Mouse (Mus musculus): ENCODE results near the gene Fancd2. TPM values are rescaled to one million over a fixed set of nuclear protein-coding genes. Genes with fewer than 3 reads are reported as not detected.

Gene Fancd2
- 1 to 10 TPM; 1.4 to 2.3 TPM for total RNA-seq (2021)

DNA sequence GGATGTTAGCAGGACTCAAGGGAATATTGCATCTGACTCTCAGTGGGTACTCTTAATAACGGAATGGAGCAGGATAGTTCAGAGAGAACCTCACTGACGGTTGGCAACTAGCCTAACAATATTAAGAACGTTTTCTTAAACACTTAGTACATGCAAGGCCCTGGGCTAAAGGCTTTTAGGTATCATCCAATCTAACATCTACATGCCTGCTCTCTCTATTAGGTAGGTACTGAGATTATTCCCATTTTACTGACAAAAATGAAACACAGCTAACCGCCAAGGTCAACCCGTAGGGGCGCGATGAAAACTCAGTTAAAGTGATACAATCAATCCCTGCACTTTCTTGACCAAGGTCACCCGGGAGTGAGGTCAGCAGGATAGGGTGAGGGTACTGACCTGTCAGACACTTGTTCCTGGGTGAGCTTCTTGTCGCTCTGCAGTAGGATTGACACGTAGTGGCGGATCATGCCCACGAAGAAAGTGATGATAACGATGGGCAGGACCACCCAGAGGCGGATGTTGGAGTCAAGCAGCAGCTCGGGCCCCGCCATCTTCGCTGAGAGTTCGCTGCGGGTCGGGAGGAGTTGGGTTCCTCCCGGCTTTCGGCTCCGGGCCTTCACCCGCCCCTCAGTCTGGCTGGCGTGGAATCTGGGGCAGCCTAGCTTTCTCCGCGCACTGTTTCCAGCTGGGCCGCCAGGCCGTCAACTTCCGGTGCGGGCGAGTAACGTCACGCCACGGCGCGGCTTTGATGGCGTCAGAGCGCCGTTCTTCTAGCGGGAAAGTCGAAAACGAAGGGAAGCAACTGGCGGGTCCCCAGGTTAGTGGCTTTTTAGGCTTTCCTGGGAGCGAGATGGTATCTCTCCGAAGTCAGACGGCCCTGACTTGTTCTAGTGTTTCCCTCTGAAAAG, at the start of gene Fancd2, which contains the start of gene Emc3:
TSS of gene Fancd2 (plus strand) at position 751 of the 908 bp plus-strand sequence.
TSS of gene Emc3 (minus strand) at position 721 of the 908 bp plus-strand sequence.
- peak; percentile 98 for DNase-seq (ENCODE audit: extremely low spot score in 1 of 2, low spot score in 1 of 2)

GRCm38 (mm10) chr6:113482477-113483099, 48.9 kb upstream of the Fancd2 start:
- DNase-seq (ENCODE audit: extremely low spot score in 1 of 2, low spot score in 1 of 2), result peak in 1 of 2 experiments; percentile 41

- peak; percentile 78 to 81 for DNase-seq (ENCODE audit: extremely low spot score in 1 of 2, low spot score in 1 of 2)
These were observed 48.3 kb upstream of the Fancd2 start, which contains the start of gene Creld1 for GRCm38 (mm10) chr6:113483100-113483615. Creld1 (plus strand) TSS chr6:113483297.

DNA sequence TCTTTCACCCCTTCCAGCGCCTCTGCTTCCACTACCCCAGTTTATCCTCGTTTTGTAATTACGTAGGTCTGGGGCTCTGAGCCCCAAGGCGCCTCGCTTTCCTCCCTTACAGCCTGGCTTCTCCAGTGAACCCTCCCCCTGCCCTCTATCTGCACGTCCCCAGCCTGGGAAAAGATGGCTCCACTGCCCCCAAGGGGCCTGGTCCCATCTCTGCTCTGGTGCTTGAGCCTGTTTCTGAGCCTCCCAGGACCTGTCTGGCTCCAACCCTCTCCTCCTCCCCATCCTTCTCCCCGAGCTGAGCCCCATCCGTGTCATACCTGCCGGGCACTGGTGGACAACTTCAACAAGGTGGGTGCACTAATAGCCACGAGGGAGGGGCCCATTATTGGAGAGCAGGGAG, 47.8 kb upstream of the Fancd2 start:
- DNase-seq (ENCODE audit: extremely low spot score in 1 of 2, low spot score in 1 of 2), result no peak

DNA sequence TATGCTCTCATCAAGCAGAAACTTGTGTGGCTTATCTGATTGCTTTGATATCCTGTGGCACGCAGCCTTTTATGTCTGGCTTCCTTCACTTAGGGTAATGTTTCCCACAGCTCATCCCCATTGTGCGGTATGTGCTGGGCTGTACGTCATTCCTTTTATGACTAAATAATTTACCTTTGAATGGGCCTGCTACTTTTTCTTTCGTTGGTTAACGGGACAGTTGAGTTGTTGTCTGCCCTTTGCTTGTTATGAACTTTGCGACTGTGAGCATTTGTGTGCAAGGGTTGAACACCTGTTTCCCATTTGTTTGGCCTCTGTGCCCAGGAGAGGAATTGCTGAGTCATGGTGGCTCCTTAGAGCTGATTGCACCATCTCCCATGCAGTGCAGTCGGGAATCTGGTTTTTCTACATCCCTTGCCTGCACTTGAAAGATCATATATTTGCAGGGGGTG, 44.3 kb upstream of the Fancd2 start:
- no peak for DNase-seq (ENCODE audit: extremely low spot score in 1 of 2, low spot score in 1 of 2)

GRCm38 (mm10) chr6:113489410-113489809, 42.1 kb upstream of the Fancd2 start:
- no peak for DNase-seq (ENCODE audit: extremely low spot score in 1 of 2, low spot score in 1 of 2)

DNA sequence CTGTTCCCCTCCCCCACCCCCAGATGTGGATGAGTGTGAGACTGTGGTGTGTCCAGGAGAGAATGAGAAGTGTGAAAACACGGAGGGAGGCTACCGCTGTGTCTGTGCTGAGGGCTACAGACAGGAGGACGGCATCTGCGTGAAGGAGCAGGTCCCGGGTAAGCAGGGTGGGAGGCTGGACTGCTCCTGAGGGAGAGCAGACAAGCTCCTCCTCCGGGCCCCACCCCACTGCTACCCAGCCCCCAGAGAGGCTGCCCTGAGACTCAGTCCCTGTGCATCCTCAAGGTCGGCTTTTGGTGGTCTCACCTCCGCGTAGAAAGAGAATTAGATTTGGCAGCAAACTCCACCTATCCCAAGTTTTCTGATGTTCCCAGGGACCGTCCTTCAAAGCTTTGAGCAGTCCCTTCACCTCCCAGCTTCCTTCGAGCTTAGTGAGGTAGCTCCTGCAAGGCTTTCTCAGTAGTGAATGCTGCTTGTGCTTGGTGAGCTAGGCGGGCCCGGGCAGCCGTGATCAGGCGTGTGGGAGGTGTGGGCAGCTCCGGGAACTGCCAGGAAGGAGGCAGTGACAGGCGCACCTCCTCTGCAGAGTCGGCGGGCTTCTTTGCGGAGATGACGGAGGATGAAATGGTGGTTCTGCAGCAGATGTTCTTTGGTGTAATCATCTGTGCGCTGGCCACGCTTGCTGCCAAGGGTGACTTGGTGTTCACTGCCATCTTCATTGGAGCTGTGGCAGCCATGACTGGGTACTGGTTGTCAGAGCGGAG, 39.2 kb upstream of the Fancd2 start:
- DNase-seq (ENCODE audit: extremely low spot score in 1 of 2, low spot score in 1 of 2), result peak; percentile 34 to 37

DNA sequence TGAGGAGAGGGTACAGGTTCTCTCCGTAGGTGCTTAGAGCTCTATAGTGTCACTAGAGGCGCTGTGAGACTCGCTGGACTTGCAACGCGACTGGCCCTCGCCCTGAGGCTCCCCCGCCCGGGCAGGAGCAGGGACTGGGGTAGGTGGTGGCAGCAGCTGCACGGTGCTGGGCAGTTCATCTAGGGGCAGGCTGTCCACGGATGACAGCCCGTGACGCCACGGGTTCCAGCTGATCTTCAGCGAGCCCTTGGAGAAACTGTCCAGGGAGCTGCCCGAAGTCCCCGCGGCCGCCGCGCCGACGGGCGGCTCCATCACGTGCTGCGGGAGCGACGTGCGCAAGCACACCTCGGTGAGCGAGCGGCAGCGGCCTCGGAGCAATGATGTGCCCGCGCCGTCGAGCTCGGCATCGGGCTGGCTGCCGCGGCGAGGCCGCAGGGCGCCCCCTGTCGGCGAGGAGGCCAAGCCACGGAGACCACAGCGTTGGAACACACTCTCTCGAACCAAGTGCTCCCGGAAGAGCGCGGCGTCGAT, 37.2 kb upstream of the Fancd2 start:
- DNase-seq (ENCODE audit: extremely low spot score in 1 of 2, low spot score in 1 of 2), result peak; percentile 68 to 69

- DNase-seq (ENCODE audit: extremely low spot score in 1 of 2, low spot score in 1 of 2), result no peak
These were observed 36.3 kb upstream of the Fancd2 start for GRCm38 (mm10) chr6:113495071-113495675.

GRCm38 (mm10) chr6:113499346-113499745, 32.1 kb upstream of the Fancd2 start:
- DNase-seq (ENCODE audit: extremely low spot score in 1 of 2, low spot score in 1 of 2), result no peak

DNA sequence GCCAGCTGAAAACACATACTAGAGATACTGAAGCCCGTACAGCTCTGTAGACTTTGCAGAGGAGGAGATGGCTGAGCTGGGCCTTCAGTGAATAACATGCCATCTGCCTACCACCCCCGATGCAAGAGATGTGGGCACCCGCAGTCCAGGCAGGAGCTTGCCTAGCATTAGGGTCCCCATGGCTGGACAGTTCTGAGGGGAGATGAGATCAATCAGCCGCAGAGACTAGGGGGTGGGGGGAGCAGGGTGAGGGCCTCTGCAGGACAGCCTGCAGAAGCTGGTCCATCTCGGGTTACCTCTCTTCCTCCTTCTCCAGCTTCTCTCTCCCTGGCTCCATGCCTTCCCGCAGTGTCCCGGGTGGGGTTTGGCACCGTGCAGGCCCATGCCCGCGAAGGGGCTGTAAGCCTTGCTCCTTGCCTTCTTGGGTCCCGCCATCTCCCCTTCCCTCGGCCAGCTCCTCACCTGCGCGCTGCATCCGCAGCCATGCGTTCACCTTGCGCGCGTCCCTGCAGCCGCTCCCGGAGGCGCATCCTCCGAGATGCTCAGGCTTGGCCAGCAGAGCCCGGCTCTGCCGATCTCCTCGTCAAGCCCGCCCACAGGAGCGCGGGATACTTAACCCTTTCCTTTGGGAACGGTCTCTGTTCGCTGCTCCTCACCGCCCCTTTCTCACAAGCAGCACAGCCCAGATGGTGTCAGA, 29.9 kb upstream of the Fancd2 start, which contains the start of gene Prrt3:
TSS of gene Prrt3 (minus strand) at position 544 of the 697 bp plus-strand sequence.
- peak; percentile 60 to 66 for DNase-seq (ENCODE audit: extremely low spot score in 1 of 2, low spot score in 1 of 2)

- DNase-seq (ENCODE audit: extremely low spot score in 1 of 2, low spot score in 1 of 2), result no peak
These were observed 28.7 kb upstream of the Fancd2 start for GRCm38 (mm10) chr6:113502801-113503200.

DNA sequence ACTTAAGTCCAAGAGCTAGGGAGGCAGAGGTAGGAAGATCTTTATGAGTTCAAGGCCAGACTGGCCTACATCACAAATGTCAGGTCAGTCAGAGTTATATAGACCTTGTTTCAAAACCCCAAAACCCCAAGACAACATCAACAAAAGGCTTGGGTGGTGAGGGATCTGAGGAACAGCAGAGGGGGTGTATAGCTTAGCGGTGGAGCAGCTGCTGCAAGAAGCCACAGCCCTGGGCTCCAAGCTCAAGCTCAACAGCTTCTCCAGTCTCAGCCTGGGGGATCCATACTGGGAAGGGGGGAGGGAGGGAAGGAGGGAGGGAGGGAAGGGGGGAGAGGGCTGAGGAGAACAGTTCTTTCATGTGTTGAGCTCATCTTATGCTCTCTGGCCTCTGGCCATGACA, 25.8 kb upstream of the Fancd2 start:
- no peak for DNase-seq (ENCODE audit: extremely low spot score in 1 of 2, low spot score in 1 of 2)

GRCm38 (mm10) chr6:113507130-113507529, 24.4 kb upstream of the Fancd2 start:
- DNase-seq (ENCODE audit: extremely low spot score in 1 of 2, low spot score in 1 of 2), result no peak

DNA sequence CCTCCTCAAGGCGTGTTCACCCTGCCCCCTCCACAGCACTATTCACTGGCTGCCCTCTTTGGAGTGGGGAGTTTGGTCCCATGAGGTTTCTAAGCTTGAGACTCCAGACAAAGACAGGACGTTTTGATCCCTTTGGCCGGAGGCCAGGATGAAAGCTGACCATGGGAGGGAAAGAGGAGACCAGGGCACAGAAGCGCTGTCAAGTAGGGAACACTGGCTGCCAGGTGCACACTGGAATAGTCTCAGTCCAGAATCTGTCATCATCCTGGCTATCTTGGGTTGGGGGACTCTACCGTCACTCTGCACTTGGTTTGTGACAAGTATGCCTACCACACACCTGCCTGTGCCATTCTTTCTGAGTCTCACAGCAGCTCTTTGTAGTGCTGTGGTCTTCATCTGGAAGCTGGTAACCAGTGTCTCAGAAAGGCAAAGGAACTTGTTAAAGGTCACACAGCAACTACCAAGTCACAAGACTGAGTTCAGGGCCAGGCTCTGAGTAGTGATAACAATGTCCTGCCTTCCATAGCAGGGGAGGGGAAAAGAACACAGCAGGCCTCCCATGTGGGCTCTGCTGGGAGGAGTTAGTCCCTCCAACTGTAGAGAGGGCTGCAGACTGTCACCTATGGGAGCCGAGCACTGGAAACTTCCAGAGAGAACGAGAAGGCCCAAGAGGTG, 23.1 kb upstream of the Fancd2 start:
- no peak for DNase-seq (ENCODE audit: extremely low spot score in 1 of 2, low spot score in 1 of 2)

DNA sequence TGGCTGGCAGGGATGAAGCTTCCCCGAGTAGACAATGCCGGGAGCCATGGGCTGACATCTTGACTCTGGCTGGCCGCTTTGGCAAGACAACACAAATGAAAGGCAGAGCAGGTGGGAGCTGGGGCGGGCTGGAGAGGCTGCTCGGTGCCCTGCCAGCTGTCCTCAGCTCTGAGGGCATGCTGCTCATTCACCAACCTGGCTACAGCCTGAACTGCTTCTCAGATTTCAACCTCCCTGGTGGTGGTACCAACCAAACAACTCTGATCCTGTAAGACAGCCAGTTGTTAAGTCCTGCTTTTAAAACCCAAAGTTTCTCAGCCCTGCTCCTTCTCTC, 22.6 kb upstream of the Fancd2 start:
- DNase-seq (ENCODE audit: extremely low spot score in 1 of 2, low spot score in 1 of 2), result no peak

DNA sequence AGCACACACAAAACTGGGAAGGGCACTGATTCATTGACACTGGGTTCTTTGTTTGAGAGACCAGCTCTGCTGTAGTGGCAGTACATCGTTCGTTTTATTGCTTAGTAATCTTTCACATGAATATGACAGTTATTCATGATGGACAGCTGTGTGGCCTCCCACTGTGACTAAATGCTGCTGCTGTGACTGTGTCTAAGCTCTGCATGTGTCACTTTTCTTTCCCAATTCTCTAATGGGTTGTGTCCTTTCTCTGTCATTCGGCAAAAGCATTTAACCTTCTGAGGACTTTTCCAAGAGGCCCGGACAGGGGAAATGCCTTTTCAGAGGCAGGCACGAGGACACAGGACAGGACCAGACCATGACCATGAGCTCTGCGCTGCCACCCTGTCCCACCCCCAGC, 17.5 kb upstream of the Fancd2 start:
- DNase-seq (ENCODE audit: extremely low spot score in 1 of 2, low spot score in 1 of 2), result no peak

DNA sequence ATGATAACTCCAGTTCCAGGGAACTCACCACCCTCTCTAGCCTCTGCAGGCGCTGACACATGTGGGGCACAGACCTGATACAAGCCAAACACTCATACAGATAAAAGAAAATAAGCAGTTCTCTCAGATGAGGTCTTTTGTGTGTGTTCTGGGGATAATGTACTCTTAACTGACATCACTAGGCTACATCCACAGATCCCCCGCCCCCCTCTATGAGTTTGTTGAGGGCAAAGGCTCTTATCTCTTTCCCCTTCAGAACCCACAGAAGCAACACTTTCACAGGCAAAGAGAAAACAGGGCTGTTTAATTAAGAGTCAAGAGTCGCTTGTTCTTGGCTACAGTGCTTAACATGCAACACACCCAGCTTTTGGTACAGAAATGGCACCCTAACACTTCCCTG, 16.9 kb upstream of the Fancd2 start:
- no peak for DNase-seq (ENCODE audit: extremely low spot score in 1 of 2, low spot score in 1 of 2)

Data from layer of hippocampus, postnatal 25 days (tissue).